Mouse (Mus musculus) granulocyte monocyte progenitor cell, adult 5-6 weeks (primary cell): ENCODE data around the gene Ppp1r14c. TPM values are rescaled to one million over a fixed set of nuclear protein-coding genes. Genes with fewer than 3 reads are reported as not detected.
"Not testable (repeated sequence)": the region's sequence is repeated elsewhere in the genome, so short reads cannot be mapped to it uniquely, and the experiment has no call there.

Experiments
- ATAC-seq: replicated peaks from 2 replicates; pipeline ENCODE4 v1.8.0; 2016; ENCODE audit warnings: mild to moderate bottlenecking, moderate TSS enrichment, inconsistent platforms; ENCODE audit not compliant: poor library complexity, severe bottlenecking
- total RNA-seq, 2 experiments: library from RNA; stranded (forward) in 1 of 2; stranded (reverse) in 1 of 2; fragments of 200-712, 200-1000 nt in 1 of 2; fragments of >200 nt in 1 of 2; fragmentation: Nextera tagmentation in 1 of 2; gene quantifications; 2 replicates each; pipeline ENCODE4 v1.2.3; 2014 to 2017

The Ppp1r14c gene
- total RNA-seq, 2 experiments from 2014 or later = not detected

DNA sequence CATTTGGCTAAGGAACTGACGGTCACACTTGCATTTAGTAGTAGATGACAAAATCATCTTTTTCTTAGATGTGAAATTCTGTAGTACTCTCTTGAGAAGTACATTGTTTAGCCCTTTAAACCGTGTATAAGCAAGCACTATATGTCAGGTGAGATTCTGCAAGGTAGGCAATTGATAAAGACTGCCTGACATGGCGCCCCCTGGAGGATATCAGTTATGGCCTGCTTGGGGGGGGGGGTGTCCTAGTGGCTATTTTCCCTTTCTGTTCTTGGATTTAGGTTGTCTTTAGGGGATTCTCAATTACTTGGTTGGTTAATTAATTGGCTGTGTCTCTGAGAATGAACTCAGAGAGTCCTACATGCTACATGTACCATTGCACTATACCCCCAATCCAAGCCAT, 31.5 kb downstream of the Ppp1r14c start:
- no peak for ATAC-seq

DNA sequence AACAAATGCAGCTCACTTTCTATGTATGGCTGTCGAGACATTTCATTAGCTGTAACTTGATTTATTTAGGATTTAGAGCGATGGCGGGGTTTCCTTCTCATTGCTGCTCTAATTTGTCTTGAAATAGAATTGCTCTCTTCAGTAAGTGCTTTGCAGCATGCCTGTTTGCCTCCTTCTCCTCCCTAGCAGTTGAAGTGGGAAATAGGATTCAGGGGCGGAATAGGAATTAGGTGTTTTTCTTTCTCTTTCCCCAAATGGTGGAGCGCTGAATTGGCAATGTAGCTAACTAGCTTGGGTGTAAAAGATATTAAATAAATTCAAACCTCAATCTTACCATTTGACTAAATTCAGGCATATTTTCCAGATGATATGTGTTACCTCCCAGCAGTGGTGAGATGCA, 32.2 kb downstream of the Ppp1r14c start:
- ATAC-seq = no peak

DNA sequence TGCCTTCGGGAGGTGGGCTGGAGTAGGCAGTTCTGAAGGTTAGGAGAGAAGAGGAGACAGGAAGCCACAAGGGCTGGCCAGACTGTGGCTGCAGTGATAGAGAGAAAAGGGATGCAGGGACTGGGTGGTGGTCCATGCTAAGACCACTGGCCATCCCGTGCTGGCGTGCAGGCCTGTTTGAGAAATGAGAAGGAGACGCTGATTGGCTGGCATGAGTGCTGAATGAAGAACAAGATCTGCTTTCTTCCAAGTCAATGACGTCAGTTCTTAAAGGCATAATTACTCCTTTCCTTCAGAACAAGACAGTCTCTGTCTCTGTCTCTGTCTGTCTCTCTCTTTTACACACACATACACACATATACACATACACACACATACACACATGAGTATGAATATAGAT, 36.4 kb downstream of the Ppp1r14c start:
- ATAC-seq = no peak

DNA sequence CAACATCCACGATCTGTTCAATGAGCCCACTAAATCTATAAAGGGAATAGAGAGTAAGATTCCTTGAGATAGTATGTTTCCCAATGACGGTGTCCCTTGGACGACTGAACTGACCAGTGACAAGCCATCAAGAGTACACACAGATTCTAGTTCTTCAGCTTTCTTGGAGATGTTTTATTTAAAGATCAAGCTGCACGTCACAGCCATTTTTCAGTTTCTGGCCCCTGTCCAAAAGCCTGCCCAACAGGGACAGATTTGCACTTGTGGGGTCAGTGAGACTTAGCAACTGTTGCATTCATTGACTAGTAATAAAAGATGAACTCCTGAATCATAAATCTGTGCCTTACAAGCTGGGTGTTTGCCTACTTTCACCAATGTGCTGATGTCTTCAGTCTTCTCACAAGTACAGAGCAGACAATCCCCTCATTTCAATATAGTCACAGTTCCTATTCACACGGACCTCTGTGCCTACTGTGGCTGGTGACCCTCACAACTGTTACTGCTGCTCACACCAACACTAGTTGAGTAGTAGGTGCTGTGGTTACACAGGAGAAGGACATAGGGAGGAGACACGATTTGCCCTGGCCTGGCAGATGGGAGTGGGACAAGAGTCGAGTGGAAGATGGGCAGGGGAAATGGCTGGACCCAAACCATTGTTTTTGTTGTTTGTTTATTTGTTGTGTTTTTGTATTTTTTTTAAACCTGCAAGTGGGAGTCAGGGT, 37.7 kb downstream of the Ppp1r14c start:
- ATAC-seq = no peak

DNA sequence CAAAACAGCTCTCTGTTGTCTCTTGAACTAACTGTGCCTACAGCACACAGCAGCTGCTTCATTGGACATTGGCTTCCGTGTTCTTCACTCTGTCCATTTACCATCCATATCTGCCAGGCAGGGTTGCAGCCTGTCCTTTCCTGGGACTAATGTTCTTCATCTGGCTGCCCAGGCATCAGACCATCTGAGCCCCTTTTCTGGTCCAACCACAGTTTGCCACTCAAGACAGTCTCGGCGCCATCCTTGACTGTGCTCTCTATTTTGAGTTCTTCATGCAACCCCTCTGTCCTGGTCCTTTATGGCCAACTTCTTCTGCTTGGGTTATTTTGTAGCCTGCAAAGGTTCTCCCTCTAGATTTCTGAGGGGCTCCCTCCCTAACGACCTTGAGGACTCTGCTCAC, 38.5 kb downstream of the Ppp1r14c start:
- no peak for ATAC-seq

DNA sequence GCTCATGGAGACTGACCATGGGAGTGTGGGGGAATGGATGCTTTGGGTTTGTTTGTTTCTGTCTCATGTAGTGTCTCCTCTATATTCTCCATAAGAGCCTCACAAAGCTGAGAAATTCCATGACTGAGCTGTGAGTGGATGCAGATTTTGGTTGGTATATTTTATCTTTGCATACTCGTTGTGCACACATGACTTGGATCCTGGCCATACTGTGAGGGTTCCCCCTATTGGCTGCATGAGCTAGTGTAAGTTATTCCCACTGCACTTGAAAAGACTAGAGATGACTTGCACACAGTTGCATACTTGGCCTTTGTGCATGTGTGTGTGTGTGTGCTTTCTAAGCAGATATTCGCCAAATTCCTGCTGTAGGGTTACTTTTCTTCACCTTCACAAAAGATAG, 40.4 kb downstream of the Ppp1r14c start:
- ATAC-seq = no peak

DNA sequence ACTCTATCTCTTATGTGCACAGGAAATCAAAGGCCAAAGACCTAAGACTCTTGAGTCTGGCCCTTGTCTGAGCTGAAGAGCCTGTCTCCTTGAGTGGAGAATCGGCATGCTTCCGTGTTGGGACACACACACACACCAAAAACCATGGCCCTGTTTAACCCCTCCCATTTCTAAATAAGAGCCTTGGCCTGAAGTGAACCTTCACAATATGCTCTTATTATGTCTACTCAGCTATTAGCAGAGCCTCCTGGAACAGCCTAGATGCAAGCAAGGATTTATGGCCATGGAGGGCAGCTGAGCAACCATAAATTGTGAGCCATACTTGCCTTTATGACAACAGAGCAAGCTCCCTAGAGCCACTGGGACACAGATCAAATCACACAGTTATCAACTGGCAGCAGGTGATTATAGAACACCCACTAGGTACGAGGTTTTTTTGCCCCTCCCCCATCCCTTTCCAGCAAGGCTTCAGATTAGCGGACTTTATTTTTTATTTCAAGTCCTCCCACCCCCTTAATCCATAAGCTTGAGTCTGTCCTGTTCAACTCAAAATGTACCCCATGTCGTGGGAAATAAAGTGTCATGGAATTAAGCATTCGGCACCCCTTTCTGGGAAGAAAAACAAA, 42.3 kb downstream of the Ppp1r14c start:
- ATAC-seq = no peak

DNA sequence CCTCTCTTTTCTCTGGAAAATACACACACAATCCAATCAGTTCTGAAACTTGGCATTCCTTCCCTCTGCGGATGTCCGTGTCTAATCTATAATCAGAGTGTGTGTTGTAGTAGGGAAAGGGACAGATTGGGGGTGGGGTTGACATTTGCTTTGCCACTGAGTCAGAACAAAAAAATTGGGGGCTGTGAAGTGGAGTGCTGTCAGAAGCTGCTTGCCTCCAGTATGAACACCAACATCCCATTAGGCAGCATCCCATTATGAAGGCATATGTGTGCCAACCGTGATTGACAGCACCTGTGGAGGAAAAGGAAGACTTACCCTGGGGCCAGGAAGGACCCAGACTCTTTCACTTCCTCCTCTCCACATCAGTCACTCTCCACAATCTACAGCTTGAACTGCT, 42.8 kb downstream of the Ppp1r14c start:
- ATAC-seq = no peak

DNA sequence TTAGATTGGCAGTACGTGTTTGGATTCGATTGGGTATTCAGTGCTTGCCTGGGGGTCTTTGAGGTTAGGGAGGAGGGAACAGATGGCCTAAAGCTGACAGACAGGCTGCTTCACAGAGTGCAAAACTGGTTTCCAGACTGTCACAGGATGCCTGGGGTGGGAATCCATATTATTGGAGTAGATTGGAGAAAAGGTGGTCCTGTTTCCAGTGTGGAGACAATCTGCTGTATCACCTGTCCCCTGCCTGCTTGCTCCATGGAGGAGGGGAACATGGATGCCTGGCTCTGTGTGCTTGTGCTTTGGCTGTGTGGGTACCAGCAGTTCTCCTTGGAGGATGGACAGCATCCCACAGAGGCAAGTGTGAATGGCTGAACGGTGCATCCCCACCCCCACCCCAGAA, 45.4 kb downstream of the Ppp1r14c start:
- ATAC-seq = no peak

DNA sequence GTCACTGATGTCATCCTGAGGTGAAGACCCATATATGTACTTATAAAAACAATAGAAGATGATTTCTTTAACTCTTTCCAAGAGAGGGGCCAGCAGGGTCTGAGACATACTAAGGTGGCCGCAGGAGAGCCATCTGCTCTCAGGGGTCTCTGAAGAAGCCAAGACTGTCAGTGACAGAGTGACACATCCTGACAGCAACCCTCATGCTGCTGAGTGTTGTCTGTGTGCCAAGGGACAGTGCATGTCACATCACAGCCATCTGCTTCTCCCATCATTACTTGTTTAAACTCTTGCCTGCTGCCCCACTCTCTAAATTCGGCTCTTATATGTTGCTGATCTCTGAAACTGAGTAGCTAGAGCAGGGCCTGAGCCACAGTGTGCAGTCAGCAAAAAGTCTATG, 45.8 kb downstream of the Ppp1r14c start:
- no peak for ATAC-seq

DNA sequence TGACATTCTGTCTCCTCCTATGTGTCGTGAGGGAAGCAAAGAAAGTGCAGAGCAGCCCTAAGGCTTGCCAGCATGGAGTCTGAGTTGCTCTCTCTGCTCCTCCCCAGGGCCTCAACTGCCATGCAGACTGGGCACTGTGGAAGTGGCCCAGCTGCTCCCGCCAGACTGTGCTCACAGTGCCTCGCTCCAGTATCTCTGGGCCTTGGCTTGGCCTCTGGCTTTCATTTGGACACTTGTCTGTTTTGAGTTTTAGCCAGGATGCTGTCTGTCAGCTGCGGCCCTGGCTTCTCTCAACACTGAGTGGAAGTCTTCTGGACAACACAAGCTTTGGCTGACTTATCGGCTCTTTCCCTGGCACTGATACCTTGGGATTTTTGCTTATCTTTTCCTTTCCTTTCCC, 49.0 kb downstream of the Ppp1r14c start:
- no peak for ATAC-seq

DNA sequence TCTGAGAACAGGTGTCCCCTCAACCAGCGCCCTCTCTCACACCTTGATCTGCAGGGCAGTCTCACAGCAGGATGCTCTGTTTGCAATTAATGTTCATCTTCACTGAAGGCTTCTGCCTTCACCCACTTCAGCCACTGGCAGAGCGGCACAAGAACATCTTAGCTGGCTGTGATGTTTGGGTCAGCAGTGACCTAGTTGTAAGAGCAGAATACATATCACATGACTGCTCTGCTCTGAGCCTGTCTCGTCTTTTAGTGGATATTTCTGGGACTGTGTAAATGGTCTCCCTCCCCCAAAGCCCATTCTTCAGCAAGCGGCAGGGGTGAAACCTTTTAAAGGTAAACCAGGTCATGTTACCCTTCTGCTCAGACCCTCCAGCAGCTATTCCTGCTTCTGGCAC, 50.7 kb downstream of the Ppp1r14c start:
- no peak for ATAC-seq

DNA sequence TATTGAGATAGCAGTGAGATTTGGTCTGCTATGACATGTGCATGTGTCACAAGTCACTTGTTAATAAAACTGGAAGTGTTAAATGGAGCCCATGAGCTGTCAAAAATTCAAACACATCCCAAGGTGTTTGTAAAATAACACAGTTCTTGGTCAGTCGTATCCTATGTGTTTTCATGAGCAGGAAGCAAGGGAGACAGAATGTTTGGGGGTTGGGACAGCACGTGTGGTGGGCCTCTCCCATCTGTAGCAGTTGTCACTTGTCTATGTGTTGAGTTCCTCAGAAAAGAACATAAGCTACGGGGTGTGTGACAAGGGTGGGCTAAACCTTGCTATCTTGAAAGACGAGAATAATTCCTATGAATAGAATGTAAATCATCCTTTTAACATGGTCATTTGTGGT, 51.6 kb downstream of the Ppp1r14c start:
- no peak for ATAC-seq

DNA sequence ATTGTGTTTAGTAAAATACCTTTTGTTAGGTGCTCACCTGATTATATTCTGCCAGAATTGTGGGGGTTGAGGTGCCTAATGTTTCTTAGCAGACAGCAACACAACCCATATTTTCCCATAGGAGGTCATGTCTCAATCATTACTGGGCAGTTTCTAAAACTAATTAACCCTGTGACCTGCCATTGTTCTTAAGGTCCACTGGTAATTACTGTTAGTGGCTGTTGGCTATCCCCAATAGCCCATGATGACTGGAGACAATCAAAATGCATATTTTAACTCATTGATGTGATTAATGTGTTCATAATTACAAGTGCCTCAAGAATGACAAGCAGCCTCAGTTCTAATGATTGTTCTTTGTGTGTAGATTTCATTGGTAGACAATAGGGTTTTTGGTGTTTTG, 58.2 kb downstream of the Ppp1r14c start:
- no peak for ATAC-seq

DNA sequence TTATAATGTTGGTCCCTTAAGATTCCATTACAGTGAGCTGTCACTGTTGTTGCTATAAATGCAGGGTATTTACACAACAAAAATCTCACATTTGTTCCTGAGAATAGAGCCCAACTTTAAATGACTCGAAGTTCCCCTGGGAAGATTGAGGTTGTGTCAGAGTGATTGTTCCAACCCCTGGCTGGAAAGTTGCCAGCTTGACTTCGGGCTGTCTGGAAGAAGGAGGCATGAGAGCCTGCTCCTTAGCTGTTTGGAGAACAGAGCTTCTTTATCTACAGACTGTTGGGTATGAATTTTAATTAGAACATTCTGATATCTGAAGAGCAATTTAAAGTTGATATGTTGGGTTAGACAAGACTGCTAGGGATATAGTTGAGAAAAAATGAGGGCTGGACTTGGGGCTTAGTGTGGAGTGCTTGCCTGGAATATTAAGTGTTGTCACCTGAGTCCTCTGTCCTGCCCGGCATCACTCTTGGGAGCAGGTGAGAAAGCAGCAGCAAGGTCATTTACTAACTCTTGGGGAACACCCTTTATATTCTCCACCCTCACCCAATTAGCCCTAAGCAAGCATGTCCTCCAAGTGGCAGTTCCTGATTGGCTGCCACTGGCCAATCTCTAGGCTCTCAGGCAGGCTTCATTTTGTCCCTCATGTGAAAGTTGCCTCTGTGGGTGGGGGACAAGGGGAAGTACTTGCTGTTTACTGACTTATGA, 62.0 kb downstream of the Ppp1r14c start:
- ATAC-seq = no peak

DNA sequence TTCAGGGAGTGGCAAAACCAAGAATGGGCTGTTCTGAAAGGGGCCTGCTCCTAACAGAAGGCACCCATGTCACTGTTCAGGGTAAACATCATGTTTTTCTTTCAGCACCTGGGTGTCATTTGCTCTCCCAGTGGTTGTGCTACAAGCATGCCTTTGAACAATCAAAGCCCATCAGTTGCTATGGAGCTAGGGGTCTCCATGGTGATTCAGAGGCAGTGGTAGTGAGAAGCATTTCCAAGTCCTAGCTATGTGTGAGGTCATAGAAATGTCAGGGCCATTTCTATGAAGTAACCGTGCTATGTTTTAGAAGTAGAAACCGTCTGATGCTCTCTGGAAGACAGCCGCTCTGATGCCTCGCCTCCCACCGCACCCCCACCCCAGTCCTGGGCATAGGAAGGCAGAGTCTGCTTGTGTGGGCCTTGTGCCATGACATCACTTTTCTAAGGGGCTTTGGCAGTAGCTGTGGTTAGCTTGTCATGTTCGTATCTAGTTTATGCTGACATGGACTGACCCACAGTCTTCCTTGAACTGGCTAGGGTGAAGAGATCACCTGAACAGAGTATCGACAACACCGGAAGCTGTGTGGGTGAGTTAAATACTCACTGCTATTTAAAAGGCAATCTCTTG, 69.1 kb downstream of the Ppp1r14c start:
- ATAC-seq = no peak

DNA sequence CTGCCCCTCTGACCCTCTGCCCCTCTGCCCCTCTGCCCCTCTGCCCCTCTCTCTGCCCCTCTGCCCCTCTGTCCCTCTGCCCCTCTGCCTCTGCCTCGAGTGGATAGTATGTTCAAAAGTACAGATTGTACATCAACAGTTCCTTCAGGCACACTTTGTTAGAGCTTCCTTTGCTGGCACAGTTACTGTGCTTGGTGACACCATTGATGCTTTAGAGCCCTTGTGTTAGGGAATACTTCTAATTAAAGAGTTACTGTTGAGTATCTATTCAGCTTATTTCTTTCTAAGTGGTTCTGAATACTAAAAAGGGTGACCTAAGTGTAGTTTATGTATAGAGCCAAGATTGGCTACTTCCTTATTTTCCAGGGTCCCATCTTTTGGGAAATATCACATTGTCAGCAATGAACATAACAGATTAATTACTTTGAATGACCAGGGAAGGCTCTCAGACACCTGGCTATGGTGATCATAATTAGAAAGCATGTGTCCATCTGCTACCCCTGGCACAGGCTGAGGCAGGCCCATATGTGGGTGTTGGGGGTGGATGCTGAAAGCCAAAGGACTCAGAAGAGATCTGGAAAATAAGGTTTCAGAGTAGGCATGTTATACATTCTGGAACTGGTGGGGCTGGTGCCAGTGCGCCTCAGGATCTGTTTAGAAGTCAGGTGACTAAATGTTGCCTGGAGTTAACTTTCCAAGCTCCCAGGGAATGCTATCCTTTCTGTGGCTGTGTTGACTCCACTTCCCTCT, 75.0 kb downstream of the Ppp1r14c start:
- no peak for ATAC-seq

DNA sequence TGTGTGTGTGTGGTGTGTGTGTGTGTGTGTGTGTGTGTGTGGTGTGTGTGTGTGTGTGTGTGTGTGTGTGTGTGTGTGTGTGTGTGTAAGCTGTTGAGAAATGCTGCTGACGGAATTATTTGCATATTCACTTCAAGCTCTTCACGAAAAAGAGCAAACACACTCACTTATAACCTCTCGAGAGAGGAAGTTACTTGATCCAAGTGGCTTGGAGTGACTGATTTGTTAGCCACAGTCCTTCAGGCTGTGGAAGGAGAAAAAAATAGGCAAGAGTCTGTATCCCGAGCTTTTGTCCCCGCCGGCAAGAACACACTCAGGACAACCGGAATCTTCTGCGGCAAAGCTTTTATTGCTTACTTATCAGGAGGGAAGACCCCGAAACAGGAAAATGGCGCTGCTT, 80.9 kb downstream of the Ppp1r14c start:
- ATAC-seq = not testable (repeated sequence)

DNA sequence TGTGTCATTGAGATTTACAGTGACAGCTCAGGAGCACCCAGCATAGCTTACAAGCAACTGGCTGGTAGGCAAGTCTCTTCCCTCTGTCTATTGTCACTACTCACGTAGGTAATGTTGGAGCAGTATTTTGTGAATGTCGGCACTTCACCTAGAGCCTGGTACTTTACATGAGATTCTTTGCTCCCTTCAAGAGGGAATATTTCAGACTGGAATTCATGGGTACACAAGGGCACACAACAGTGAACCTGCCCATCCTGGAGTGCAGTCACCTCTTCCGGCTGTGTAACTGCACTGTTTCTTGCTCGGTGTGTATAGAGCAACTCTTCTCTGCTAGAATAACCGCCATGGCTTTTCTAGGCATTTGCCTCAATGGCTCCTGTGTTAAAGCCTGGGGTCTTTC, 82.8 kb downstream of the Ppp1r14c start:
- no peak for ATAC-seq

DNA sequence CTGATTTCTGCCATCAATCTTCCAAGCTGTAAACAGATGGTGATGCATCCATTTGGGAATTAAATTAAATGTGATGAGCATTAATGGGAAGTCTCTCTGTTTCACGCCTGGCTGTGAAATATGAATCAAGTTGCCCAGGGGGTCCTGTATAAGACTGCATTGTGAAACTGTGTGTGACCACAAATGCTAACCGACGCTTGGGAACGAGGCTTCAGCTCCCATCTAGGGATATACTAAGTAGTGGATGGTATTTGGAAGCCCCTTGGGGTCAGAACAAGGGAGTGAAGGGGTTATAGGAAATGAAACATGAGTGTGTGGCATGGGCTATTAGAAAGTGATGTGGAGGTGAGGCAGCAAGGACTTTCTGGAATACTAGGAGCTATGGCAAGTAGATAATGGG, 86.1 kb downstream of the Ppp1r14c start:
- ATAC-seq = no peak
